Mouse (Mus musculus) limb, embryonic 14.5 days (tissue): ENCODE measurements around the gene Tmem269. TPM values are rescaled to one million over a fixed set of nuclear protein-coding genes. Genes with fewer than 3 reads are reported as not detected.

ENCODE experiments used
- ATAC-seq: fragments of 200-750 bp; cut with Nextera tagmentation; 2 replicates; pipeline ENCODE4 v1.8.0; 2017; ENCODE audit warnings: low read depth, moderate number of reproducible peaks, moderate TSS enrichment; ENCODE audit not compliant: low FRiP score
- DNase-seq: peaks from one replicate; pipeline ENCODE4 v3.0.0-alpha.2; 2015; ENCODE audit warnings: low spot score
- H3K27ac ChIP-seq: fragments of 300-500 bp; sonication (generic); replicated peaks from 2 replicates; pipeline ENCODE4 v1.5.1; 2014; ENCODE audit warnings: low read depth, mild to moderate bottlenecking, low read length, moderate library complexity, mixed read lengths
- H3K27me3 ChIP-seq: fragments of 300-500 bp; sonication (generic); 2 replicates; pipeline ENCODE4 v1.6.1; 2014; ENCODE audit warnings: low read length, mixed read lengths; ENCODE audit not compliant: control insufficient read depth, insufficient read depth
- H3K36me3 ChIP-seq: fragments of 300-500 bp; sonication (generic); 2 replicates; pipeline ENCODE4 v1.6.1; 2014; ENCODE audit warnings: mild to moderate bottlenecking, low read length, moderate library complexity, mixed read lengths; ENCODE audit not compliant: control insufficient read depth, insufficient read depth
- H3K4me1 ChIP-seq: fragments of 300-500 bp; sonication (generic); 2 replicates; pipeline ENCODE4 v1.6.1; 2014; ENCODE audit warnings: antibody characterized with exemption, low read length, mixed read lengths; ENCODE audit not compliant: control insufficient read depth, insufficient read depth
- H3K4me2 ChIP-seq: fragments of 300-500 bp; sonication (generic); replicated peaks from 2 replicates; pipeline ENCODE4 v1.6.1; 2014; ENCODE audit warnings: low read depth, mild to moderate bottlenecking, low read length, moderate library complexity; ENCODE audit not compliant: severe bottlenecking
- H3K4me3 ChIP-seq: fragments of 300-500 bp; sonication (generic); replicated peaks from 2 replicates; pipeline ENCODE4 v1.5.1; 2014; ENCODE audit warnings: low read length
- H3K9ac ChIP-seq: fragments of 300-500 bp; sonication (generic); 2 replicates; pipeline ENCODE4 v1.6.1; 2014; ENCODE audit warnings: mild to moderate bottlenecking, low read depth, low read length, moderate library complexity; ENCODE audit not compliant: severe bottlenecking
- H3K9me3 ChIP-seq: fragments of 300-500 bp; sonication (generic); 2 replicates; pipeline ENCODE4 v1.6.1; 2016; ENCODE audit warnings: low read length; ENCODE audit not compliant: control insufficient read depth
- POLR2A ChIP-seq: fragments of 200-500 bp; IDR thresholded peaks from 2 replicates; pipeline ENCODE4 v1.8.0; 2012; ENCODE audit warnings: inconsistent platforms, mild to moderate bottlenecking, moderate library complexity, borderline replicate concordance; ENCODE audit not compliant: insufficient read depth, insufficient read length; ENCODE audit errors: extremely low read depth
- WGBS: fragments of 180-500 bp; shearing (Covaris S2); extraction: QIAGEN DNeasy Blood & Tissue Kit; methylation state at CpG from one replicate; pipeline ENCODE4 v1.1.7; 2014; 5-methylcytosine and 5-hydroxymethylcytosine counted together
- polyA plus RNA-seq, 2 experiments: library from polyadenylated mRNA; depleted of rRNA in 1 of 2; stranded (reverse) in 1 of 2; unstranded in 1 of 2; fragments of >200 nt; fragmentation: Nextera tagmentation in 1 of 2; extraction: Ambion mirVana in 1 of 2; gene quantifications; 2 replicates each; pipeline versions ENCODE4 v1.2.1 to v1.2.3; 2012 to 2014

Tmem269 gene
- polyA plus RNA-seq, 2 experiments: 0.11 TPM; not detected in 1

DNA sequence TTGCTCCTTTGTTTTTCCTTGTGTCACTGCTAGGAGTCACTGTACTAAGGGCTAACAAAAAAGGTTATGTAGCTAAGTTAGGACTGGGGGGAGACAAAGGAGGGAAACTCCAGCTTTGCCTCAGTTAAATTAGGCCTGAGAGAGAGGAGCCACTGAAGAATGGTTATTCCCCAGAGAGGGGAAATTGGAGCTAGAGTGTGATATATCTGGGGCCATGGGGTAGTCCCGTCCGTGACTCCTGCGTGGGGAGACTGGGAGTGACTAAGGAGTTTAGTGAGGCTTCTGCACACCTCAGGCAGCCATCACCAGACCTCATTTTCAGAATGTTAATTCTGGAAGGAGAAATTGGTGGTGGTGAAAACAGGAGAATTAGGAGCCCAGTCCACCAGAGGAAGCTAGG lies 16.3 kb upstream of the Tmem269 start:
- no peaks in the 10 kb centered on the region for H3K27me3 ChIP-seq
- 72% methylated on average over 3 of the region's 3 CpGs for WGBS

DNA sequence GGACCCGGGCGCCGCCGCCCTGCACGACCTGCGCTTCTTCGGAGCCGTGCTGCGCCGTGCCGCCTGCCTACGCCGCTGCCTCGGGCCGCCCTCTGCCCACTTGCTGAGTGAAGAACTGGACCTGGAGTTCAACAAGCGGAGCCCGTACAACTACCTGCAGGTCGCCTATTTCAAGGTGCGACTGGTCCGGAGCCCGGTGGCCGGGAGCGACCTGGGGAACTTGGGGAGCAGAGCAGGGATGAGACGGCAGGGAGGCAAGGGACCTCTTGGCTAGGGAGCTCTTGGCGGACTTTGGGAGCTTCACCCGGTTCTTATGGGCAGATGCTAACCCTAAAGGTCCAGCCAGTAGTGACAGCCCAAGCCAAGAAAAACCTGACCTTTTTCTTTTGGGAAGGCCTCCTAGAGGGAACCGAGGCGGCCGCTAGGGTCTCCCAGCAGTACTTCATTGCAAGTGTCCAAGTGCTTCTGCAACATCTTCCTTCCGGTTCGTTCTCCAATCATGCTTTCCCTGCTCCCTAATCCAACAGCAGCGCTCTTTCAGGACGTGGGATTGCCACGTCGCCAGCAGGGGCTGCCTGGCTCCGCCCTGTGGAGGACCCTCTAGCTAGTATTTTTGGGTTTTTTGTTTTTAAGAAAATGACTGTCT lies 15.4 kb upstream of the Tmem269 start:
- Histone ChIP-seq H3K4me1 (peaks cover 8% of the 10 kb centered on the region), H3K4me3 (peak overlapping the region; percentile 96), H3K36me3 (peaks cover 31% of the 10 kb centered on the region), H3K27ac (peak overlapping the region; percentile 74), H3K9ac (peak overlapping the region; percentile 86), H3K27me3 (no peaks in the 10 kb centered on the region), H3K9me3 (no peaks in the 10 kb centered on the region), H3K4me2 (peak overlapping the region; percentile 53)
- ATAC-seq (peak; percentile 39), DNase-seq (peak; percentile 87)
- WGBS: under 1% methylated on average over 29 of the region's 36 CpGs
- no peak for TF ChIP-seq POLR2A

More for the DNA sequence above, 16.3 kb upstream of the Tmem269 start:
- no peak for DNase-seq
- Histone ChIP-seq H3K4me3 (peak overlapping the region; percentile 96), H3K9me3 (no peaks in the 10 kb centered on the region), H3K27ac (peak overlapping the region; percentile 68; the same call in 1 of the 2 replicates), H3K4me2 (peak overlapping the region; percentile 53), H3K9ac (peak overlapping the region; percentile 86), H3K4me1 (peaks cover 8% of the 10 kb centered on the region), H3K36me3 (peaks cover 29% of the 10 kb centered on the region)
- no peak for ATAC-seq
- no peak for TF ChIP-seq POLR2A

DNA sequence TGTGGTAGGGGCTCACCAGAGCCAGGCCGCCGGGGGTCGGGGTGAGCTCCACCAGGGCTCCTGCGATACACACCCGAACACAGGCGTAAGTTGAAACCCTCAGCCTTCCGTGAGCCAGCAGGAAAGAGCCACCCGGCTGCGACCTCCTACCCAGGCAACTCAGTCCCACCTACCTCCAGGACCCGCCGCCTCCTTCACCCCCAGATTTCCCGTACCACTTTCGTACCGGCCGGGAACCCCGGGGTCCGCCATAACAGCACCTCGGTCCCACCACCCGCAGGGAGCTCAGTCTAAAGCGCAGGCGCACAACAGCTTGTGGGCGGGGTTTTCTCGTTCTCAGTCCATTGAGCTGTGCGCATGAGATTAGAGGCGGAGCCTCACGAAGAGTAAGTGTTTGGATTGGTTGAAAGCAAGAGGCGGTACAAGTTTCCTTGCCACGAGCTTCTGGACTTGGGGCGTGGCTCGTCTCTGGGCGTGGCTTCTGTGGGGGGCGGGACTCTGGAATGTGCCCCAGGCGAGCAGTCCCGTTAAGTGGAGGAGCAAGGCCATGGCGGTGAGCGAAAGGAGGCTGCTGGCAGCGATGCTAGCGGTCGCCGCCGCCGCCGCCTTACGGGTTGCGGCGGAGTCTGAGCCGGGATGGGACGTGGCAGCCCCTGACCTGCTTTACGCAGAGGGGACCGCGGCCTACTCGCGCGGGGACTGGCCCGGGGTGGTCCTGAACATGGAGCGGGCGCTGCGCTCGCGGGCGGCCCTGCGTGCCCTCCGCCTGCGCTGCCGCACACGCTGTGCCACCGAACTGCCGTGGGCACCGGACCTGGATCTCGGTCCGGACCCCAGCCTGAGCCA lies 14.6 kb upstream of the Tmem269 start, which contains the start of the genes AU022252 and P3h1:
Gene AU022252 (minus strand): TSS at position 303 of the 846 bp plus-strand sequence.
Gene P3h1 (plus strand): TSS at position 506 of the 846 bp plus-strand sequence.
- TF ChIP-seq POLR2A: peak; percentile 40; the same call in 1 of the 2 replicates
- peak within 1 kb of the TSS; percentile 78 for H3K4me2 ChIP-seq
- ATAC-seq (peak; percentile 98), DNase-seq (peak; percentile 100)
- H3K9me3 ChIP-seq: no peaks in the 10 kb centered on the region
- H3K4me3 ChIP-seq: peak within 1 kb of the TSS; percentile 96
- H3K27me3 ChIP-seq: no peaks in the 10 kb centered on the region
- H3K36me3 ChIP-seq: peaks cover 28% of the 10 kb centered on the region
- H3K9ac ChIP-seq: peak within 1 kb of the TSS; percentile 86
- WGBS: 3% methylated on average over 42 of the region's 71 CpGs
- H3K4me1 ChIP-seq: peaks cover 8% of the 10 kb centered on the region
- H3K27ac ChIP-seq: peak within 1 kb of the TSS; percentile 74

DNA sequence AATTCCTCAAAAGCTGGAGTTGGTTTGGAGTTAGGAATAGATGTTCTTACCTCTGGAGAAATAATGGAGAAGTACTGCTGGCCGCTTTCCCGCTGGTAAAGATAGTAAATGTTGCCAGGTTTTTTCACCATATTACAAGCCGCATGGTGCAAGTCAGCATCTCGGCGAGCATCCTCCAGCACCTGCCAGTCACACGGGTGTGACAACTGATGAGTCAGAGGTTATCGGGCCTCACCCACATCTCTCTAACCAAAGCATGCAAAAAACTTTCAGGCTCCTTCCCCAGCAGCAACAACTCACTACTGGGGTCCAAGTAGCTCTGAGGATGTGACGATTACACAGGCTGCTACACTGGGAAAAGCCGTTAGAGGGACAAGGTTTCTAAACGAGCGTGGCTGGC lies 8.7 kb upstream of the Tmem269 start:
- no peaks in the 10 kb centered on the region for H3K9me3 ChIP-seq
- ATAC-seq: no peak
- H3K27ac ChIP-seq: no peak overlapping the region
- WGBS: 93% methylated on average over 11 of the region's 11 CpGs
- no peak for DNase-seq
- peaks cover 49% of the 10 kb centered on the region for H3K36me3 ChIP-seq
- H3K27me3 ChIP-seq: no peaks in the 10 kb centered on the region
- no peak overlapping the region for H3K4me2 ChIP-seq
- H3K9ac ChIP-seq: no peak overlapping the region
- H3K4me1 ChIP-seq: peaks cover 3% of the 10 kb centered on the region
- H3K4me3 ChIP-seq: no peak overlapping the region
- TF ChIP-seq POLR2A: no peak

DNA sequence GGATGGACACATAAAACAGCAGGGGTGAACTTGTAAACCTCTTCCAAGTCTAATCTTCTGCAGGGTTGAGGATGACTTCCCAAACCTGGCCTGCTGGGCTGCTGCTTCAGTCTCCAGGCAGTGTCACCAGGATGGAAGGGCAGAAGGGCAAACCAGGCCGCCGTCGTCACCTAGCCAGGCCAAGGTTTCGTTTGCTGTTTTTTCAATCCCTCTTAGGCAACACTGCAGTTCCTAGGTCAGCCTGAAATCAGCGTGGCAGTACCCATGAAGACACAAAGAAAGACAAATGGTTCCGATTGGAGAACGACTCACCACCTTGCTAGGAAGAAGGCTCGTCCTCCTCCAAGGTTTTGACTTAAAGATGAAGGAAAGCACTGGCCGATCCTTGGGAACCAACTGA lies 7.7 kb upstream of the Tmem269 start:
- no peaks in the 10 kb centered on the region for H3K27me3 ChIP-seq
- H3K9me3 ChIP-seq: no peaks in the 10 kb centered on the region
- 92% methylated on average over 9 of the region's 9 CpGs for WGBS
- H3K36me3 ChIP-seq: peaks cover 49% of the 10 kb centered on the region
- H3K9ac ChIP-seq: no peak overlapping the region
- ATAC-seq (no peak), DNase-seq (no peak)
- no peak overlapping the region for H3K4me3 ChIP-seq
- TF ChIP-seq POLR2A: no peak
- H3K4me1 ChIP-seq: no peaks in the 10 kb centered on the region
- H3K27ac ChIP-seq: no peak overlapping the region
- no peak overlapping the region for H3K4me2 ChIP-seq
